Comparison of ENCODE assay signal across 24 mouse cellular contexts in the genomic region with DNA sequence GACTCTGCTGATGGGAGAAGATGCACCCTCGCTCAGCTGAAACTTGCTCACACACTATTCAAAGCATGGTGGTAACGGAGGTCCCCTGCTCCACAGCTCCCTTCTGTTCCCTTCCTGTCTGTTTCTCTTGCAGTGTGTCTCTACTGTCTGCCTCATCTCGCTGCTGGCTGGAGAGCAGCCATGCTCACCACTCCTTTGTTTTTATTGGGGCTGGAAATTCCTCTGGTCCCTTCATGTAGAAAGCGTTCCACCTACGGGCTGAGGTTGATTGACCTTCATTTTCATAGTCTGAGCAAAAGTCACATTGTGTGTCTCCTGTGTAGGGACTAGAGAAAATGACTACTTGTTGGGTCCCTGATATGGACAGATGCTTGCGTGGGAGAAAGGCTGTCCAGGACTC.
DNase-seq lines count a peak whose midpoint lies in the region; ATAC-seq and TF ChIP-seq lines count a peak whose summit lies in the region.
"Had no signal": no experiment of that assay in that cellular context is flagged by ENCODE, and none has a peak within 500 bp of the region (broad histone marks: within the 10 kb centered on the region; RNA-seq: fewer than 3 reads in every experiment).

No protein-coding gene starts in this region.

- H3K27ac ChIP-seq in kidney, embryonic 15.5 days, result peak overlapping the region; percentile 87
- no peak overlapping the region for H3K27ac ChIP-seq in lung, postnatal 0 days (ENCODE audit: low read length)
- H3K27ac ChIP-seq: embryonic facial prominence, embryonic 13.5 days; forebrain, embryonic 13.5 days; hindbrain, embryonic 13.5 days; limb, embryonic 15.5 days had no signal

- H3K4me2 ChIP-seq in kidney, embryonic 15.5 days, result 0 out of 2 replicates have a peak overlapping the region, but pooled peaks have one; percentile 25
- no peak overlapping the region for H3K4me2 ChIP-seq in lung, postnatal 0 days (replicated peaks; ENCODE audit: low read depth, low read length)
- H3K4me2 ChIP-seq: embryonic facial prominence, embryonic 13.5 days; forebrain, embryonic 13.5 days; hindbrain, embryonic 13.5 days; limb, embryonic 15.5 days; midbrain, embryonic 13.5 days had no signal

- peaks cover 9% of the 10 kb centered on the region for H3K36me3 ChIP-seq in kidney, embryonic 15.5 days
- H3K36me3 ChIP-seq in lung, postnatal 0 days (ENCODE audit: insufficient read depth, low read length), result no peaks in the 10 kb centered on the region

- no peak for TF ChIP-seq CTCF in lung, postnatal 0 days (IDR thresholded peaks at IDR 0.05)

- no peak overlapping the region for H3K9ac ChIP-seq in kidney, embryonic 15.5 days
- H3K9ac ChIP-seq in lung, postnatal 0 days (replicated peaks; ENCODE audit: low read depth), result no peak overlapping the region
- H3K9ac ChIP-seq: embryonic facial prominence, embryonic 13.5 days; forebrain, embryonic 13.5 days; hindbrain, embryonic 13.5 days; limb, embryonic 15.5 days; midbrain, embryonic 13.5 days had no signal

- 41% methylated on average over 6 of the region's 6 CpGs for WGBS in kidney, embryonic 15.5 days
- WGBS in lung, postnatal 0 days, result 83% methylated on average over 6 of the region's 6 CpGs

- peaks cover 80% of the 10 kb centered on the region for H3K4me1 ChIP-seq in kidney, embryonic 15.5 days
- H3K4me1 ChIP-seq in lung, postnatal 0 days (ENCODE audit: insufficient read depth, low read depth, low read length), result peaks cover 1% of the 10 kb centered on the region; the same call in 1 of the 2 replicates
- H3K4me1 ChIP-seq: forebrain, embryonic 13.5 days had no signal

- peak; percentile 40; the same call in 1 of the 2 replicates for ATAC-seq in kidney, embryonic 15.5 days (replicated peaks; ENCODE audit: low FRiP score)
- no peak for ATAC-seq in lung, postnatal 0 days
- ATAC-seq: forebrain, embryonic 13.5 days; inflammation-experienced regulatory T-cells, adult 6 months had no signal

- H3K4me3 ChIP-seq in kidney, embryonic 15.5 days (replicated peaks), result no peak overlapping the region
- no peak overlapping the region for H3K4me3 ChIP-seq in lung, postnatal 0 days (ENCODE audit: low read depth, low read length)
- H3K4me3 ChIP-seq: embryonic facial prominence, embryonic 13.5 days; forebrain, embryonic 13.5 days; hindbrain, embryonic 13.5 days; limb, embryonic 15.5 days; midbrain, embryonic 13.5 days had no signal

- no peaks in the 10 kb centered on the region for H3K27me3 ChIP-seq in kidney, embryonic 15.5 days
- no peaks in the 10 kb centered on the region for H3K27me3 ChIP-seq in lung, postnatal 0 days (replicated peaks; ENCODE audit: insufficient read depth, low read length)
- H3K27me3 ChIP-seq: embryonic facial prominence, embryonic 13.5 days; forebrain, embryonic 13.5 days; hindbrain, embryonic 13.5 days; limb, embryonic 15.5 days; midbrain, embryonic 13.5 days had no signal

- no peaks in the 10 kb centered on the region for H3K9me3 ChIP-seq in kidney, embryonic 15.5 days (replicated peaks)
- H3K9me3 ChIP-seq in lung, postnatal 0 days (ENCODE audit: low read length), result no peaks in the 10 kb centered on the region
- H3K9me3 ChIP-seq: embryonic facial prominence, embryonic 13.5 days; forebrain, embryonic 13.5 days; hindbrain, embryonic 13.5 days; limb, embryonic 15.5 days; midbrain, embryonic 13.5 days had no signal

- no peak for TF ChIP-seq EP300 in lung, postnatal 0 days (IDR thresholded peaks at IDR 0.05)

- DNase-seq in testis, postnatal 10 days (ENCODE audit: low spot score), result peak; percentile 34
- no peak for DNase-seq in testis, postnatal 14 days (ENCODE audit: low spot score)
- peak; percentile 62 for DNase-seq in kidney, adult 11 months
- DNase-seq in kidney, postnatal 4 days, result peak; percentile 25 to 57
- no peak for DNase-seq in lung, postnatal 0 days (ENCODE audit: low spot score)
- no peak for DNase-seq in gastrocnemius, postnatal 10 days
- DNase-seq: adrenal gland, postnatal 10 days; B cell, adult 2 months; cerebellum, adult 8-10 months; cerebellum, postnatal 36 days; embryo, embryonic 11 days; gastrocnemius, postnatal 14 days; heart, adult 18-20 months; left cerebral cortex, postnatal 4 days; lung, postnatal 10 days; right cerebral cortex, postnatal 14 days; spleen, adult 18-20 months had no signal

Comparison
In these comparisons a context has a peak if more than half of its experiments do, and no peak if none do; other contexts are left out.
1. DNase-seq: peak in testis, postnatal 10 days (single experiment), kidney, adult 11 months (single experiment) and kidney, postnatal 4 days (2 of 2); none in testis, postnatal 14 days (single experiment), lung, postnatal 0 days (single experiment) and gastrocnemius, postnatal 10 days (single experiment).